Mouse (Mus musculus): Measurements from ENCODE around the gene Fam219b. TPM values are rescaled to one million over a fixed set of nuclear protein-coding genes. Genes with fewer than 3 reads are reported as not detected.

The Fam219b gene
- total RNA-seq (2014; rRNA removed; ENCODE audit: low replicate concordance), result 4.5 and 9.2 TPM in 2 replicates
- polyA plus RNA-seq (2015; fragmentation: Nextera tagmentation; extraction: Ambion mirVana), result 8.0 and 8.8 TPM in 2 replicates

DNA sequence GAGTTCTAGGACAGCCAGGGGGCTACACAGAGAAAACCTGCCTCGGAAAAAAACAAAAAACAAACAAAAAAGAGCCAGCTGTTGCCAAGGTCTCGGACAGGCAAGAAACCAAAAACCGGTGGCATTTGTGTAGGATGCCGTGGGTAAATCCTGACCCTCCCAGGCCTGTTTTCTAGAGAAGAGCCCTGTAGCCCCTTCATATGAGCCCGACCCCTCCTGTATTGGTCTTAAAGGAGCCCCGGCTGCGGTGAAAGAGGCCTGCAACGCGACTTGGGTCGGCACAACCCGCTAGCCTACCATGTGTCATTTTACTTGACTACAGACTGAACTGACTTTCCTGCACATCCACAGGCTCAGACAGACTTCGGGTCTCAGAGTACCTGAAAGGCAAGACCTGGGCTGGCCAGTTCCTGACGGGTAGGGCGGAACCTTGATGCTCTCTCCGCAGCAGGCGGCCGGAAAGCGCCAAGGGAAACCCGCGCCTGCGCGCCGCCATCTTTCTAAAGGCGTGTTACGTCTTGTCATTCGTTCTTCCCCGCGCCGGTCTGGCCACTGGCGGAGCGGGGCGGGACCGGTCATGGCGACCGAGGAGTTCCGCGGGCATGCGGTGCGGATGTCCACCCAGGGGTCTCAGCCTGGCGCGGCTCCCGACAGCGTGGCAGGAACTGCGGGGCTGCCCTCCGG, at the start of gene Fam219b:
Fam219b (plus strand) TSS at position 485 of the 684 bp plus-strand sequence.
- TF ChIP-seq EP300 (IDR thresholded peaks at IDR 0.05; ENCODE audit: low read depth) (no peak), CTCF (IDR thresholded peaks at IDR 0.05; ENCODE audit: low read depth) (no peak)
- peak; percentile 90 for ATAC-seq (ENCODE audit: insufficient read depth, low read depth)
- WGBS, result 2% methylated on average over 45 of the region's 45 CpGs
- Histone ChIP-seq H3K27ac (ENCODE audit: low read depth) (peak within 1 kb of the TSS; percentile 71), H3K36me3 (replicated peaks; ENCODE audit: control insufficient read depth, insufficient read depth, low read length) (peaks cover 50% of the 10 kb centered on the region), H3K9ac (replicated peaks; ENCODE audit: low read depth, low read length) (peak within 1 kb of the TSS; percentile 83), H3K4me3 (ENCODE audit: low read depth, low read length) (peak within 1 kb of the TSS; percentile 68), H3K4me2 (ENCODE audit: low read depth, low read length) (peak within 1 kb of the TSS; percentile 95), H3K27me3 (ENCODE audit: control insufficient read depth, insufficient read depth, low read length) (no peaks in the 10 kb centered on the region), H3K9me3 (replicated peaks; ENCODE audit: control insufficient read depth, low read length) (no peaks in the 10 kb centered on the region), H3K4me1 (ENCODE audit: control insufficient read depth, insufficient read depth) (peaks cover 13% of the 10 kb centered on the region)
- DNase-seq (ENCODE audit: low spot score), result peak; percentile 88

GRCm38 (mm10) chr9:57487807-57488206, 49.5 kb upstream of the Fam219b start:
- H3K4me2 ChIP-seq (ENCODE audit: low read depth, low read length), result no peak overlapping the region
- DNase-seq (ENCODE audit: low spot score) (no peak), ATAC-seq (ENCODE audit: insufficient read depth, low read depth) (no peak)
- no peaks in the 10 kb centered on the region for H3K36me3 ChIP-seq (replicated peaks; ENCODE audit: control insufficient read depth, insufficient read depth, low read length)
- TF ChIP-seq EP300 (IDR thresholded peaks at IDR 0.05; ENCODE audit: low read depth) (no peak), CTCF (IDR thresholded peaks at IDR 0.05; ENCODE audit: low read depth) (no peak)
- no peak overlapping the region for H3K27ac ChIP-seq (ENCODE audit: low read depth)
- no peaks in the 10 kb centered on the region for H3K4me1 ChIP-seq (ENCODE audit: control insufficient read depth, insufficient read depth)
- WGBS, result 70% methylated on average over 7 of the region's 7 CpGs
- no peaks in the 10 kb centered on the region for H3K9me3 ChIP-seq (replicated peaks; ENCODE audit: control insufficient read depth, low read length)
- no peak overlapping the region for H3K9ac ChIP-seq (replicated peaks; ENCODE audit: low read depth, low read length)
- H3K4me3 ChIP-seq (ENCODE audit: low read depth, low read length), result no peak overlapping the region
- H3K27me3 ChIP-seq (ENCODE audit: control insufficient read depth, insufficient read depth, low read length), result no peaks in the 10 kb centered on the region

DNA sequence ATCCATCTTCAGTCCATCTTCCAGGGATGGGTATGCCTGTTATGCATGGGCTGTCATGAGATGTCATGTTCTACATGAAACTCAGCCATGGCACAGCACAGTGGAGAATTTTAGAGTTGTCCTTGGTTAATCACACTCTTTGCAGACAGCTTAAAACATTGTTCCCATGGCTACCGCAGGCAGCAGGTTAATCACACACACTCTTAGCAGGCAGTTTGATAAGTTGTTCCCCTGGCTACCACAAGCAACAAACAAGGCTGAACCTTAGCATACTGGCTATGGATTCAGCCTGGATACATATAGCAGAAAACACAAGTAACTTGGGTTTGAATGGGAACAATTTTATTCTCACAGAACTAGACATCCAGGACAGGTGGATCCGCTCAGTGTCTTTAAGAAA, 43.8 kb upstream of the Fam219b start:
- no peaks in the 10 kb centered on the region for H3K27me3 ChIP-seq (ENCODE audit: control insufficient read depth, insufficient read depth, low read length)
- no peaks in the 10 kb centered on the region for H3K4me1 ChIP-seq (ENCODE audit: control insufficient read depth, insufficient read depth)
- no peaks in the 10 kb centered on the region for H3K9me3 ChIP-seq (replicated peaks; ENCODE audit: control insufficient read depth, low read length)
- H3K36me3 ChIP-seq (replicated peaks; ENCODE audit: control insufficient read depth, insufficient read depth, low read length), result no peaks in the 10 kb centered on the region
- peak; percentile 88 for ATAC-seq (ENCODE audit: insufficient read depth, low read depth)
- no peak overlapping the region for H3K9ac ChIP-seq (replicated peaks; ENCODE audit: low read depth, low read length)
- 58% methylated on average over 2 of the region's 2 CpGs for WGBS
- no peak overlapping the region for H3K27ac ChIP-seq (ENCODE audit: low read depth)
- TF ChIP-seq EP300 (IDR thresholded peaks at IDR 0.05; ENCODE audit: low read depth) (no peak), CTCF (IDR thresholded peaks at IDR 0.05; ENCODE audit: low read depth) (no peak)
- DNase-seq (ENCODE audit: low spot score), result peak; percentile 53
- no peak overlapping the region for H3K4me2 ChIP-seq (ENCODE audit: low read depth, low read length)
- H3K4me3 ChIP-seq (ENCODE audit: low read depth, low read length), result no peak overlapping the region

DNA sequence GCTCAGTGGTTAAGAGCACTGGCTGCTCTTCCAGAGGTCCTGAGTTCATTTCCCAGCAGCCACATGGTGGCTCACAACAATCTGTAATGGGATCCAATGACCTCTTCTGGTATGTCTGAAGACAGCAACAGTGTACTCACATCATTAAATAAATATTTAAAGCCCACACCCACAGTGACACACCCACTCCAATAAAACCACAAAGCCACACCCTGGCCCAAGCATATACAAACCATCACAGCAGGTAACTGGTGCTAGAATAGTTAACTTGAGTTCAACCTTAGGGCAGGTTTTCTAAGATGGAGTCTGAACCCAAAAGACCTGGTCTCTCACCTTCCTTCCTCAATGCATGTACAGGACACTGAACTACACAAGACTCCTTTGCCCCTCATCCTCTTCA, 42.4 kb upstream of the Fam219b start:
- Histone ChIP-seq H3K4me2 (ENCODE audit: low read depth, low read length) (no peak overlapping the region), H3K36me3 (replicated peaks; ENCODE audit: control insufficient read depth, insufficient read depth, low read length) (no peaks in the 10 kb centered on the region), H3K27me3 (ENCODE audit: control insufficient read depth, insufficient read depth, low read length) (no peaks in the 10 kb centered on the region), H3K4me1 (ENCODE audit: control insufficient read depth, insufficient read depth) (no peaks in the 10 kb centered on the region), H3K9me3 (replicated peaks; ENCODE audit: control insufficient read depth, low read length) (no peaks in the 10 kb centered on the region), H3K9ac (replicated peaks; ENCODE audit: low read depth, low read length) (no peak overlapping the region), H3K4me3 (ENCODE audit: low read depth, low read length) (no peak overlapping the region), H3K27ac (ENCODE audit: low read depth) (no peak overlapping the region)
- TF ChIP-seq CTCF (IDR thresholded peaks at IDR 0.05; ENCODE audit: low read depth) (no peak), EP300 (IDR thresholded peaks at IDR 0.05; ENCODE audit: low read depth) (no peak)
- ATAC-seq (ENCODE audit: insufficient read depth, low read depth), result no peak
- DNase-seq (ENCODE audit: low spot score), result no peak

DNA sequence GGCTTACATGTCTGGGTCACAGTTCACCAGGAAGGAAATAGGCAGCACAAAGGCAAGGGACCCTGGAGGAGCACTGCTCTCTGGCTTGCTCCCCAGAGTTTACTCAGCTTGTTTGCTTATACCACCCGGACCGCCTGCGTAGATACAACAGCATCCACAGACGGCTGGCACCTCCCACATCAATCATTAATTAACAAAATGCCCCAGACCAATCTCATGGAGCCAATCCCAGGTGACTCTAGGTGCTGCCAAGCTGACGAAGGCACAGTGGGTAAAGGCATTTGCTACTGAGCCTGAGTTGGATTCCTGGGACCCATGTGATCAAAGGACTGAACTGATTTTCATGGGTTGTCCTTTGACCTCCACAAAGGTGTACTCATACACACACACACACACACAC, 40.1 kb upstream of the Fam219b start:
- Histone ChIP-seq H3K9ac (replicated peaks; ENCODE audit: low read depth, low read length) (no peak overlapping the region), H3K4me3 (ENCODE audit: low read depth, low read length) (no peak overlapping the region), H3K27ac (ENCODE audit: low read depth) (no peak overlapping the region), H3K9me3 (replicated peaks; ENCODE audit: control insufficient read depth, low read length) (no peaks in the 10 kb centered on the region), H3K27me3 (ENCODE audit: control insufficient read depth, insufficient read depth, low read length) (peaks cover 10% of the 10 kb centered on the region), H3K36me3 (replicated peaks; ENCODE audit: control insufficient read depth, insufficient read depth, low read length) (no peaks in the 10 kb centered on the region), H3K4me2 (ENCODE audit: low read depth, low read length) (no peak overlapping the region), H3K4me1 (ENCODE audit: control insufficient read depth, insufficient read depth) (no peaks in the 10 kb centered on the region)
- ATAC-seq (ENCODE audit: insufficient read depth, low read depth) (no peak), DNase-seq (ENCODE audit: low spot score) (no peak)
- TF ChIP-seq EP300 (IDR thresholded peaks at IDR 0.05; ENCODE audit: low read depth), result no peak
- TF ChIP-seq CTCF (IDR thresholded peaks at IDR 0.05; ENCODE audit: low read depth), result no peak
- 63% methylated on average over 5 of the region's 5 CpGs for WGBS

- DNase-seq (ENCODE audit: low spot score), result no peak
Observed at GRCm38 (mm10) chr9:57498536-57498935, 38.8 kb upstream of the Fam219b start.

More at GRCm38 (mm10) chr9:57498536-57498935, 38.8 kb upstream of the Fam219b start:
- H3K9ac ChIP-seq (replicated peaks; ENCODE audit: low read depth, low read length), result no peak overlapping the region
- no peak overlapping the region for H3K4me2 ChIP-seq (ENCODE audit: low read depth, low read length)
- no peaks in the 10 kb centered on the region for H3K36me3 ChIP-seq (replicated peaks; ENCODE audit: control insufficient read depth, insufficient read depth, low read length)
- no peaks in the 10 kb centered on the region for H3K9me3 ChIP-seq (replicated peaks; ENCODE audit: control insufficient read depth, low read length)
- whole genome bisulfite sequencing, result 63% methylated on average over 7 of the region's 7 CpGs
- H3K27me3 ChIP-seq (ENCODE audit: control insufficient read depth, insufficient read depth, low read length), result peaks cover 23% of the 10 kb centered on the region
- no peak overlapping the region for H3K27ac ChIP-seq (ENCODE audit: low read depth)
- no peak for ATAC-seq (ENCODE audit: insufficient read depth, low read depth)
- no peak overlapping the region for H3K4me3 ChIP-seq (ENCODE audit: low read depth, low read length)
- no peak for TF ChIP-seq CTCF (IDR thresholded peaks at IDR 0.05; ENCODE audit: low read depth)
- TF ChIP-seq EP300 (IDR thresholded peaks at IDR 0.05; ENCODE audit: low read depth), result no peak
- H3K4me1 ChIP-seq (ENCODE audit: control insufficient read depth, insufficient read depth), result peaks cover 7% of the 10 kb centered on the region; the same call in 1 of the 2 replicates

All from heart, postnatal 0 days (tissue).